ENCODE assay signal across 8 mouse cellular contexts in genomic region chr16:97995849-97996615, GRCm38 (mm10). TPM values are rescaled to one million over a fixed set of nuclear protein-coding genes. Genes with fewer than 3 reads are reported as not detected.
A peak's percentile ranks its signal among the peaks of the same experiment; 100 is the strongest.
DNase-seq lines count a peak whose midpoint lies in the region; ATAC-seq lines count a peak whose summit lies in the region.

No protein-coding gene starts in this region.

- peak overlapping the region; percentile 62 for H3K4me3 ChIP-seq in forebrain, embryonic 10.5 days
- peak overlapping the region; percentile 57 for H3K4me3 ChIP-seq in hindbrain, embryonic 13.5 days
- peak overlapping the region; percentile 73 for H3K4me3 ChIP-seq in liver, embryonic 13.5 days (replicated peaks)

- DNase-seq in 3T3-L1 (ENCODE audit: low read depth, low spot score) = peak; percentile 49
- DNase-seq in ES-CJ7 (ENCODE audit: low read depth, low spot score) = peak; percentile 23
- DNase-seq in forebrain, embryonic 10.5 days (ENCODE audit: extremely low spot score, low spot score) = no peak
- no peak for DNase-seq in liver, embryonic 13.5 days
- peak; percentile 11 for DNase-seq in ovary, postnatal 14 days (ENCODE audit: low spot score)
- no peak for DNase-seq in spleen, adult 18-20 months
- no peak for DNase-seq in right cerebral cortex, postnatal 4 days

- ATAC-seq in hindbrain, embryonic 13.5 days (ENCODE audit: low FRiP score) = no peak
- no peak for ATAC-seq in liver, embryonic 13.5 days (ENCODE audit: low read depth)

- peaks cover 26% of the 10 kb centered on the region for H3K36me3 ChIP-seq in forebrain, embryonic 10.5 days (replicated peaks)
- H3K36me3 ChIP-seq in hindbrain, embryonic 13.5 days = peaks cover 14% of the 10 kb centered on the region
- H3K36me3 ChIP-seq in liver, embryonic 13.5 days = peaks cover 20% of the 10 kb centered on the region

- H3K9me3 ChIP-seq in forebrain, embryonic 10.5 days = peaks cover 20% of the 10 kb centered on the region
- H3K9me3 ChIP-seq in hindbrain, embryonic 13.5 days = 0 out of 2 replicates have a peak, but pooled peaks cover 4% of the 10 kb centered on the region
- H3K9me3 ChIP-seq in liver, embryonic 13.5 days (replicated peaks) = no peaks in the 10 kb centered on the region

- peak overlapping the region; percentile 70; the same call in 1 of the 2 replicates for H3K9ac ChIP-seq in hindbrain, embryonic 13.5 days
- peak overlapping the region; percentile 73 for H3K9ac ChIP-seq in liver, embryonic 13.5 days

- peak overlapping the region; percentile 81 for H3K27ac ChIP-seq in forebrain, embryonic 10.5 days
- H3K27ac ChIP-seq in hindbrain, embryonic 13.5 days = no peak overlapping the region
- H3K27ac ChIP-seq in liver, embryonic 13.5 days = peak overlapping the region; percentile 80

- peak overlapping the region; percentile 83 for H3K4me2 ChIP-seq in hindbrain, embryonic 13.5 days
- H3K4me2 ChIP-seq in liver, embryonic 13.5 days = peak overlapping the region; percentile 78

- H3K4me1 ChIP-seq in forebrain, embryonic 10.5 days = peaks cover 17% of the 10 kb centered on the region
- peaks cover 16% of the 10 kb centered on the region for H3K4me1 ChIP-seq in hindbrain, embryonic 13.5 days (replicated peaks)
- peaks cover 30% of the 10 kb centered on the region for H3K4me1 ChIP-seq in liver, embryonic 13.5 days (replicated peaks)

- H3K27me3 ChIP-seq in forebrain, embryonic 10.5 days (ENCODE audit: poor library complexity, severe bottlenecking) = no peaks in the 10 kb centered on the region
- 0 out of 2 replicates have a peak, but pooled peaks cover 2% of the 10 kb centered on the region for H3K27me3 ChIP-seq in hindbrain, embryonic 13.5 days
- H3K27me3 ChIP-seq in liver, embryonic 13.5 days = no peaks in the 10 kb centered on the region

- WGBS in forebrain, embryonic 10.5 days = 25% methylated on average over 1 of the region's 1 CpGs
- WGBS in hindbrain, embryonic 13.5 days = 22% methylated on average over 1 of the region's 1 CpGs
- WGBS in liver, embryonic 13.5 days (ENCODE audit: insufficient replicate concordance) = 5% methylated on average over 1 of the region's 1 CpGs

RNA-seq across cellular contexts. Expression of gene B230307C23Rik, which starts 1.1 kb away (rescaled TPM):
- 20.5 and 23.1 TPM in 2 replicates for polyA plus RNA-seq in forebrain, embryonic 10.5 days (2016; fragmentation: Nextera tagmentation; extraction: Ambion mirVana)
- polyA plus RNA-seq in hindbrain, embryonic 13.5 days (2015; fragmentation: Nextera tagmentation; extraction: Ambion mirVana) = 21.9 and 22.3 TPM in 2 replicates
- polyA plus RNA-seq in liver, embryonic 13.5 days (2015; fragmentation: Nextera tagmentation; extraction: Ambion mirVana) = 13.9 and 17.0 TPM in 2 replicates

RNA-seq across cellular contexts. Expression of gene Zbtb21, which starts 33.6 kb away (rescaled TPM):
- 15.9 and 17.4 TPM in 2 replicates for polyA plus RNA-seq in forebrain, embryonic 10.5 days (2016; fragmentation: Nextera tagmentation; extraction: Ambion mirVana)
- polyA plus RNA-seq in hindbrain, embryonic 13.5 days (2015; fragmentation: Nextera tagmentation; extraction: Ambion mirVana) = 12.3 and 13.5 TPM in 2 replicates
- polyA plus RNA-seq in liver, embryonic 13.5 days (2015; fragmentation: Nextera tagmentation; extraction: Ambion mirVana) = 3.3 TPM in 2 replicates

RNA-seq across cellular contexts. Expression of gene C2cd2, which starts 33.6 kb away (rescaled TPM):
- 11.7 and 16.1 TPM in 2 replicates for polyA plus RNA-seq in forebrain, embryonic 10.5 days (2016; fragmentation: Nextera tagmentation; extraction: Ambion mirVana)
- 13.9 and 14.0 TPM in 2 replicates for polyA plus RNA-seq in hindbrain, embryonic 13.5 days (2015; fragmentation: Nextera tagmentation; extraction: Ambion mirVana)
- 5.0 and 5.6 TPM in 2 replicates for polyA plus RNA-seq in liver, embryonic 13.5 days (2015; fragmentation: Nextera tagmentation; extraction: Ambion mirVana)

Comparison
In these comparisons a context has a peak if more than half of its experiments do, and no peak if none do; other contexts are left out.
1. DNase-seq: peak in 3T3-L1 (single experiment), ES-CJ7 (single experiment) and ovary, postnatal 14 days (single experiment); none in forebrain, embryonic 10.5 days (single experiment), liver, embryonic 13.5 days (single experiment), spleen, adult 18-20 months (0 of 2) and right cerebral cortex, postnatal 4 days (single experiment).
2. Peak in every context shown above with its lines, with median percentiles within 50 percentile points of each other: H3K4me3 ChIP-seq.